Mouse (Mus musculus) gastrocnemius, adult 8-10 months (tissue): ENCODE data around the gene Olfr1186. TPM values are rescaled to one million over a fixed set of nuclear protein-coding genes. Genes with fewer than 3 reads are reported as not detected.
"Not testable (repeated sequence)": the region's sequence is repeated elsewhere in the genome, so short reads cannot be mapped to it uniquely, and the experiment has no call there.

ENCODE experiments used
- DNase-seq, 2 experiments: peaks; one replicate each; pipeline ENCODE4 v3.0.0; 2022; ENCODE audit warnings: low spot score in 2 of 2
- total RNA-seq, 4 experiments: library from RNA; stranded (reverse); gene quantifications; 2 replicates each; pipeline ENCODE4 v1.2.4; 2022

Gene Olfr1186
- total RNA-seq: not detected

- DNase-seq: no peak
These were observed at the start of gene Olfr1186 for GRCm38 (mm10) chr2:88518251-88518650. Olfr1186 (plus strand) TSS chr2:88518551.

GRCm38 (mm10) chr2:88483298-88483697 is 35.1 kb upstream of the Olfr1186 start, which contains the start of gene Olfr1184:
Olfr1184 (plus strand) TSS chr2:88483598.
- no peak for DNase-seq

DNA sequence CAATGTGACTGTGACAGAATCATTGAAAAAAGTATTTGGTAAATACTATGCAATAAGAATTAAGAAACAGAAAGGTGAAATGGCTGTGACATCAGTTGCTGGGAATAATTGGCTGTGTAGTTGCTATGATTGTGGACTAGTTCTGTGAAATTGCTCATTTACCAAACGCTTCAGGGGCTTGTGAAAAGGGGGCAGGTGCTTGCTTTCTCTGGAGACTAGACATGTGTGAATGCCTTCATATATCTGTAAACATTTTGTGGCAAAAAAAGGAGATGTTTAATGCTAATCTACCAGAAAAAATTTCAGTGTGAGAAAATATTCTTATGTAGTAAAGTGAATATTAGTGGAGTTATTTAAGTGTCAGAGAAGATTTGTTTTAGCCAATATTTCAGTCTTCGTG is 25.3 kb upstream of the Olfr1186 start, which contains the start of gene Olfr1185-ps1:
Gene Olfr1185-ps1 (plus strand): TSS at position 301 of the 400 bp plus-strand sequence.
- no peak for DNase-seq

DNA sequence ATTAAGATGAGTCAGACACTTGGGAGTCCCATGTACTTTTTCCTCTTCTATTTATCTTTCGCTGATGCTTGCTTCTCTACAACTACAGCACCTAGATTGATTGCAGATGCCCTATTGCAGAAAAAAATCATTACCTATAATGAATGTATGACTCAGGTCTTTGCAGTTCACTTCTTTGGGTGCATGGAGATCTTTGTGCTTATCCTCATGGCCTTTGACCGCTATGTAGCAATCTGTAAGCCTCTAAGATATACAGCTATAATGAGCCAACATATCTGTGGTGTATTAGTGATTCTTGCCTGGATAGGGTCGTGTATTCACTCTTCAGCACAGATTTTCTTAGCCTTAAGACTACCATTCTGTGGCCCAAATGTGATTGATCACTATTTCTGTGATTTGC is 7.4 kb downstream of the Olfr1186 start:
- DNase-seq: no peak

- no peak for DNase-seq
These were observed 38.3 kb downstream of the Olfr1186 start, which contains the start of gene Olfr1188 for GRCm38 (mm10) chr2:88556635-88557034. Olfr1188 (plus strand) TSS chr2:88556935.

- DNase-seq: not testable (repeated sequence)
These were observed 54.3 kb downstream of the Olfr1186 start for GRCm38 (mm10) chr2:88572696-88573095.

Other genes with a start within 250 kb of the Olfr1186 start
- gene Olfr1173, start 238.7 kb upstream of the Olfr1186 start, total RNA-seq: not detected
- not detected for gene Olfr1174-ps, start 203.4 kb upstream of the Olfr1186 start, total RNA-seq
- not detected for gene Olfr1175-ps, start 191.3 kb upstream of the Olfr1186 start, total RNA-seq
- gene Olfr1176, start 181.8 kb upstream of the Olfr1186 start, total RNA-seq: not detected
- gene Olfr1177-ps, start 172.1 kb upstream of the Olfr1186 start, total RNA-seq: not detected
- gene Olfr1178, start 131.5 kb upstream of the Olfr1186 start, total RNA-seq: not detected
- gene Olfr1179, start 112.1 kb upstream of the Olfr1186 start, total RNA-seq: not detected
- gene Olfr1180, start 99.4 kb upstream of the Olfr1186 start, total RNA-seq: not detected
- gene Olfr1181, start 92.4 kb upstream of the Olfr1186 start, total RNA-seq: not detected
- not detected for gene Gm13757, start 69.4 kb upstream of the Olfr1186 start, total RNA-seq
- not detected for gene Olfr1183, start 63.7 kb upstream of the Olfr1186 start, total RNA-seq
- not detected for gene Olfr1184, start 35.0 kb upstream of the Olfr1186 start, total RNA-seq
- gene Olfr1185-ps1, start 25.2 kb upstream of the Olfr1186 start, total RNA-seq: not detected
- gene Olfr1188, start 38.4 kb downstream of the Olfr1186 start, total RNA-seq: not detected
- gene Olfr1189, start 67.9 kb downstream of the Olfr1186 start, total RNA-seq: not detected
- not detected for gene Olfr1191-ps1, start 122.0 kb downstream of the Olfr1186 start, total RNA-seq
- gene Olfr1192-ps1, start 130.0 kb downstream of the Olfr1186 start, total RNA-seq: not detected
- not detected for gene Olfr1193, start 157.1 kb downstream of the Olfr1186 start, total RNA-seq
- gene Olfr1195, start 170.6 kb downstream of the Olfr1186 start, total RNA-seq: not detected
- gene Olfr1196, start 186.0 kb downstream of the Olfr1186 start, total RNA-seq: not detected
- gene Olfr1197, start 213.8 kb downstream of the Olfr1186 start, total RNA-seq: not detected
- gene Olfr1198, start 232.8 kb downstream of the Olfr1186 start, total RNA-seq: not detected
- gene Olfr1199, start 241.9 kb downstream of the Olfr1186 start, total RNA-seq: not detected